Mouse (Mus musculus) lung, adult 2 months (tissue): ENCODE results near the gene Tbck. TPM values are rescaled to one million over a fixed set of nuclear protein-coding genes. Genes with fewer than 3 reads are reported as not detected.

ENCODE experiments used
- DNase-seq: peaks from one replicate; pipeline ENCODE4 v3.0.0; 2022
- H3K4me1 ChIP-seq: fragments of 200-500 bp; 2 replicates; pipeline ENCODE4 v1.6.1; 2011; ENCODE audit warnings: low read length; ENCODE audit not compliant: control insufficient read depth, insufficient read depth
- H3K4me3 ChIP-seq: fragments of 200-500 bp; replicated peaks from 2 replicates; pipeline ENCODE3; 2011; ENCODE audit warnings: low read depth, mild to moderate bottlenecking, control low read depth, low read length; ENCODE audit errors: extremely low read depth
- CTCF ChIP-seq: fragments of 200-500 bp; IDR thresholded peaks from 2 replicates; pipeline ENCODE4 v1.5.1; 2011; ENCODE audit warnings: mild to moderate bottlenecking, low read length, control low read depth; ENCODE audit not compliant: insufficient read depth
- POLR2A ChIP-seq: fragments of 200-500 bp; IDR thresholded peaks from 2 replicates; pipeline ENCODE4 v1.6.1; 2011; ENCODE audit warnings: low read depth, mild to moderate bottlenecking, control low read depth, low read length, borderline replicate concordance; ENCODE audit errors: extremely low read depth
- WGBS: fragments of 180-500 bp; shearing (Covaris S2); methylation state at CpG from one replicate; pipeline ENCODE4 v1.1.7; 2018; 5-methylcytosine and 5-hydroxymethylcytosine counted together
- polyA plus RNA-seq: library from polyadenylated mRNA; depleted of rRNA; stranded (reverse); fragments of >200 nt; gene quantifications from 2 replicates; pipeline ENCODE4 v1.2.3, GENCODE M21; 2012

Tbck gene
- polyA plus RNA-seq, 1 experiment, result 4.0 TPM

- H3K4me1 ChIP-seq, result no peaks in the 10 kb centered on the region
- WGBS, result under 1% methylated on average over 27 of the region's 27 CpGs
- TF ChIP-seq CTCF, result no peak
- no peak for TF ChIP-seq POLR2A
- peak within 1 kb of the TSS; percentile 78 for H3K4me3 ChIP-seq
- DNase-seq, result no peak
These were observed 436 bp downstream of the Tbck start, which contains the start of gene Aimp1 for GRCm38 (mm10) chr3:132684231-132684928. Aimp1 (minus strand) TSS chr3:132684370.

GRCm38 (mm10) chr3:132701368-132701767 is 17.4 kb downstream of the Tbck start:
- WGBS, result 82% methylated on average over 3 of the region's 3 CpGs
- TF ChIP-seq POLR2A (no peak), CTCF (no peak; the same call in 1 of the 2 replicates)
- no peak for DNase-seq
- no peak overlapping the region for H3K4me3 ChIP-seq
- H3K4me1 ChIP-seq, result no peaks in the 10 kb centered on the region

- Histone ChIP-seq H3K4me1 (no peaks in the 10 kb centered on the region), H3K4me3 (no peak overlapping the region)
- no peak for DNase-seq
- 83% methylated on average over 3 of the region's 3 CpGs for WGBS
- no peak for TF ChIP-seq CTCF
- TF ChIP-seq POLR2A, result no peak
These were observed 20.3 kb downstream of the Tbck start for GRCm38 (mm10) chr3:132704216-132704615.

GRCm38 (mm10) chr3:132706977-132707376 is 23.0 kb downstream of the Tbck start:
- Histone ChIP-seq H3K4me3 (no peak overlapping the region), H3K4me1 (no peaks in the 10 kb centered on the region)
- no peak for TF ChIP-seq POLR2A
- no peak for TF ChIP-seq CTCF
- no peak for DNase-seq
- 86% methylated on average over 4 of the region's 4 CpGs for WGBS

GRCm38 (mm10) chr3:132713913-132714312 is 30.0 kb downstream of the Tbck start:
- WGBS, result 70% methylated on average over 5 of the region's 5 CpGs
- no peak overlapping the region for H3K4me3 ChIP-seq
- no peak for TF ChIP-seq POLR2A
- no peak for TF ChIP-seq CTCF
- no peak for DNase-seq
- no peaks in the 10 kb centered on the region for H3K4me1 ChIP-seq

GRCm38 (mm10) chr3:132717316-132717715 is 33.4 kb downstream of the Tbck start:
- H3K4me1 ChIP-seq, result no peaks in the 10 kb centered on the region
- WGBS, result 96% methylated on average over 4 of the region's 4 CpGs
- no peak overlapping the region for H3K4me3 ChIP-seq
- no peak for DNase-seq
- TF ChIP-seq CTCF (no peak), POLR2A (no peak)

GRCm38 (mm10) chr3:132724326-132724725 is 40.4 kb downstream of the Tbck start:
- no peak for DNase-seq
- no peak for TF ChIP-seq POLR2A
- no peak for TF ChIP-seq CTCF
- no peak overlapping the region for H3K4me3 ChIP-seq
- H3K4me1 ChIP-seq, result no peaks in the 10 kb centered on the region
- WGBS, result 96% methylated on average over 3 of the region's 3 CpGs

GRCm38 (mm10) chr3:132744287-132745146 is 60.6 kb downstream of the Tbck start:
- WGBS, result 86% methylated on average over 10 of the region's 10 CpGs
- H3K4me3 ChIP-seq, result no peak overlapping the region
- TF ChIP-seq POLR2A, result no peak
- TF ChIP-seq CTCF, result no peak
- H3K4me1 ChIP-seq, result no peaks in the 10 kb centered on the region
- no peak for DNase-seq

- WGBS, result 23% methylated on average over 3 of the region's 3 CpGs
- peak; percentile 28 for DNase-seq
- no peaks in the 10 kb centered on the region for H3K4me1 ChIP-seq
- peak; percentile 70 for TF ChIP-seq CTCF
- TF ChIP-seq POLR2A, result no peak
- no peak overlapping the region for H3K4me3 ChIP-seq
These were observed 63.1 kb downstream of the Tbck start for GRCm38 (mm10) chr3:132747036-132747435.

- DNase-seq, result no peak
- Histone ChIP-seq H3K4me3 (no peak overlapping the region), H3K4me1 (no peaks in the 10 kb centered on the region)
- TF ChIP-seq CTCF, result no peak
- TF ChIP-seq POLR2A, result no peak
- 65% methylated on average over 14 of the region's 14 CpGs for WGBS
These were observed 63.8 kb downstream of the Tbck start for GRCm38 (mm10) chr3:132747766-132748165.
